Comparison of ENCODE assay signal across 24 mouse cellular contexts in the genomic region with DNA sequence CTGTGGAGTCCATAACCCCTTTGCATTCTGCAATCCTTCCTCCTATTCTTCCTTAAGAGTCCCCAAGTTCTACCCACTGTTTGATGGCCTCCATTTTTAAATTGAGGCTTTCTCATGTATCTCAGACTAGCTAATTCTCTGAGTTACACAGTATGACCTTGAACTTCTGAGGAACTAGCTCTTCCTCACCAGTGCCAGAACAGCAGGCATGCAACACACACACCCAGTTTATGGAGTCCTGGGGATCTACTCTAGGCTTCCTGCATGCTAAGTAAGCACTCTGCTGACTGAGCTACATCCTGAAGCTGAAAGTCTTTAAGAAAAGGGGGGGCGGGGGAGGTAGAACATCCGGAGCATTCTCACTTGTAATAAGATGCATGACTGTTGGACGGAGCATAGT.
DNase-seq lines count a peak whose midpoint lies in the region; ATAC-seq and TF ChIP-seq lines count a peak whose summit lies in the region.
"Had no signal": no experiment of that assay in that cellular context is flagged by ENCODE, and none has a peak within 500 bp of the region (broad histone marks: within the 10 kb centered on the region; RNA-seq: fewer than 3 reads in every experiment).

No protein-coding gene starts in this region.

- no peak for TF ChIP-seq CTCF in layer of hippocampus, adult 2 months (conservative IDR thresholded peaks at IDR 0.05)

- H3K27ac ChIP-seq in layer of hippocampus, adult 2 months, result no peak overlapping the region
- H3K27ac ChIP-seq: embryonic facial prominence, embryonic 13.5 days; embryonic facial prominence, embryonic 15.5 days; forebrain, embryonic 10.5 days; forebrain, embryonic 12.5 days had no signal

- DNase-seq in R1 (ENCODE audit: low read depth, low spot score), result peak; percentile 97
- DNase-seq in layer of hippocampus, adult 2 months (ENCODE audit: low spot score in 2 of 2), result no peak
- DNase-seq in thymus, postnatal 36 days, result no peak
- DNase-seq in cerebellum, adult 8-10 months, result no peak
- DNase-seq in frontal cortex, postnatal 25 days (ENCODE audit: low spot score in 2 of 2), result no peak
- DNase-seq: adrenal gland, adult 8-10 months; adrenal gland, postnatal 14 days; adrenal gland, postnatal 36 days; cerebellum, adult 11-12 months; cerebellum, adult 2 months; cerebellum, adult 9-11 months; cerebellum, postnatal 14 days; cerebellum, postnatal 36 days; embryo, embryonic 11 days had no signal

- no peak overlapping the region for H3K4me3 ChIP-seq in layer of hippocampus, adult 2 months
- H3K4me3 ChIP-seq: embryonic facial prominence, embryonic 13.5 days; embryonic facial prominence, embryonic 15.5 days; erythroblast, embryonic 14.5 days; forebrain, embryonic 10.5 days; forebrain, embryonic 12.5 days had no signal

- ATAC-seq in CD4-positive, CD25-positive, alpha-beta regulatory T cell, adult 4 months, result peak; percentile 47
- ATAC-seq in activated CD4-positive, CD25-positive, alpha-beta regulatory T cell, adult 4 months, result peak; percentile 25
- ATAC-seq in inflammation-experienced regulatory T-cells, adult 6 months, result peak; percentile 49
- ATAC-seq: forebrain, embryonic 14.5 days; forebrain, embryonic 16.5 days had no signal
